Mouse (Mus musculus) intestine, embryonic 14.5 days (tissue): ENCODE measurements around the gene Rasgef1b. TPM values are rescaled to one million over a fixed set of nuclear protein-coding genes. Genes with fewer than 3 reads are reported as not detected.

ENCODE experiments used
- ATAC-seq: fragments of 200-750 bp; cut with Nextera tagmentation; replicated peaks from 2 replicates; pipeline ENCODE4 v1.8.0; 2017; ENCODE audit warnings: low read depth, moderate number of reproducible peaks, moderate TSS enrichment, moderate library complexity; ENCODE audit not compliant: low FRiP score, low TSS enrichment
- DNase-seq: peaks from one replicate; pipeline ENCODE4 v3.0.0-alpha.2; 2018; ENCODE audit warnings: low spot score
- H3K27ac ChIP-seq: fragments of 300-500 bp; sonication (generic); 2 replicates; pipeline ENCODE4 v1.5.1; 2014; ENCODE audit warnings: low read depth, mild to moderate bottlenecking, control low read depth
- H3K27me3 ChIP-seq: fragments of 300-500 bp; sonication (generic); replicated peaks from 2 replicates; pipeline ENCODE4 v1.6.1; 2014; ENCODE audit warnings: low read length, control low read depth; ENCODE audit not compliant: control insufficient read depth, insufficient read depth
- H3K36me3 ChIP-seq: fragments of 300-500 bp; sonication (generic); 2 replicates; pipeline ENCODE4 v1.6.1; 2014; ENCODE audit warnings: low read length, control low read depth; ENCODE audit not compliant: control insufficient read depth, insufficient read depth
- H3K4me1 ChIP-seq: fragments of 300-500 bp; sonication (generic); replicated peaks from 2 replicates; pipeline ENCODE4 v1.6.1; 2014; ENCODE audit warnings: low read length, control low read depth, mixed read lengths; ENCODE audit not compliant: control insufficient read depth, insufficient read depth
- H3K4me2 ChIP-seq: fragments of 300-500 bp; sonication (generic); 2 replicates; pipeline ENCODE4 v1.6.1; 2014; ENCODE audit warnings: low read length
- H3K4me3 ChIP-seq: fragments of 300-500 bp; sonication (generic); 2 replicates; pipeline ENCODE4 v1.5.1; 2014; ENCODE audit warnings: low read depth, low read length, control low read depth, mixed read lengths
- H3K9ac ChIP-seq: fragments of 300-500 bp; sonication (generic); 2 replicates; pipeline ENCODE4 v1.6.1; 2014; ENCODE audit warnings: mild to moderate bottlenecking, low read length
- H3K9me3 ChIP-seq: fragments of 300-500 bp; sonication (generic); 2 replicates; pipeline ENCODE4 v1.6.1; 2016; ENCODE audit warnings: low read length, control low read depth; ENCODE audit not compliant: control insufficient read depth
- WGBS: fragments of 180-500 bp; shearing (Covaris S2); extraction: QIAGEN DNeasy Blood & Tissue Kit; methylation state at CpG from one replicate; pipeline ENCODE4 v1.1.7; 2014; 5-methylcytosine and 5-hydroxymethylcytosine counted together
- polyA plus RNA-seq: library from polyadenylated mRNA; unstranded; fragments of >200 nt; fragmentation: Nextera tagmentation; extraction: Ambion mirVana; gene quantifications from 2 replicates; pipeline ENCODE4 v1.2.1, GENCODE M21; 2014

Gene Rasgef1b
- polyA plus RNA-seq, 1 experiment from 2014 or later, result 13.0 TPM

- no peak overlapping the region for H3K4me2 ChIP-seq
- no peaks in the 10 kb centered on the region for H3K4me1 ChIP-seq
- H3K36me3 ChIP-seq, result no peaks in the 10 kb centered on the region
- no peak overlapping the region for H3K27ac ChIP-seq
- ATAC-seq (no peak), DNase-seq (no peak)
- no peak overlapping the region for H3K9ac ChIP-seq
- no peaks in the 10 kb centered on the region for H3K27me3 ChIP-seq
- H3K9me3 ChIP-seq, result no peaks in the 10 kb centered on the region; the same call in 1 of the 2 replicates
- H3K4me3 ChIP-seq, result no peak overlapping the region
- 85% methylated on average over 6 of the region's 6 CpGs for WGBS
These were observed 269.9 kb downstream of the Rasgef1b start for GRCm38 (mm10) chr5:99459007-99459406.

GRCm38 (mm10) chr5:99457291-99457690 lies 271.6 kb downstream of the Rasgef1b start:
- 93% methylated on average over 3 of the region's 3 CpGs for WGBS
- ATAC-seq, result no peak
- no peak for DNase-seq

DNA sequence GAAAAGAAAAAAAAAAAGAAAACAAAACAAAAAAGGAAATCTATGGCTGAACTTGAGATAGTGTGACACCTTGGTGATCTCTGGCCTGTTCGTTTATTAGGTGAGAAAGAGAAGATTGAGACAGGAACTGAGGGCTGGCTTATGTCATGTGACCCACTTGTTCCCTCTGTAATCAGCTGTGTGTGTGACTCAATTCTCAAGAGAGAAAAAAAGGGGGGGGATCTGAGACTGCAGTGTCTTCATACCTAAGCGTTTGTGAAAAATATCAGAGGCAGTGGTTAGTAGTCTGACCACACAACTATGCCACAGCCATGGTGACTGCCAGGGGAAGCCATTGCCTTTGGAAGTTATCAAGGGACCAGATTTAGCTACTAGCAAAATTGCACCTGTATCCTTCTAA lies 276.9 kb downstream of the Rasgef1b start:
- Histone ChIP-seq H3K4me2 (no peak overlapping the region), H3K9ac (no peak overlapping the region), H3K4me1 (peaks cover 6% of the 10 kb centered on the region), H3K27ac (no peak overlapping the region), H3K9me3 (no peaks in the 10 kb centered on the region; the same call in 1 of the 2 replicates), H3K4me3 (no peak overlapping the region), H3K36me3 (no peaks in the 10 kb centered on the region), H3K27me3 (no peaks in the 10 kb centered on the region)
- no peak for ATAC-seq
- WGBS, result 57% methylated on average over 2 of the region's 2 CpGs
- no peak for DNase-seq

More at GRCm38 (mm10) chr5:99457291-99457690, 271.6 kb downstream of the Rasgef1b start:
- H3K36me3 ChIP-seq, result no peaks in the 10 kb centered on the region
- H3K9ac ChIP-seq, result no peak overlapping the region
- no peak overlapping the region for H3K27ac ChIP-seq
- no peaks in the 10 kb centered on the region; the same call in 1 of the 2 replicates for H3K9me3 ChIP-seq
- H3K4me1 ChIP-seq, result no peaks in the 10 kb centered on the region
- no peak overlapping the region for H3K4me3 ChIP-seq
- H3K4me2 ChIP-seq, result no peak overlapping the region
- no peaks in the 10 kb centered on the region for H3K27me3 ChIP-seq

DNA sequence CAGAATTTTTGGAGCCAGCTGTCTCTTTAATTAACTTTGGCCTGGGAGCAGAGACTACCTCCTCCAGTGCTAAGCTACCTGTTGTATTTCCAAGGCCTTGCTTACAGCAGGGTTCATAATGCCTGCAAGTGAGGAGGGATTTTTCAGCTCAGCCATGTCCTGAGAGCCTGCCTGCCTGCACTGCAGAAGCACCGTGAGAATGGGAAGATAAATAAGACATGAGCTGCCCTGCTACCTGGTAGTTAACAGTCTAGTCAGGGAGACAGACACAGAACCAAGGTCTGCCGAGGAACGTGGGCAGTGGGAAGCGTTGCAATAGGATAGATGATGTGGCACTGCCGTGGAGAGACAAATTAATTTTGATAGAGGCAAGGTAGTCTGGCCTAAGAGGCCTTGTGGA lies 277.4 kb downstream of the Rasgef1b start:
- H3K9me3 ChIP-seq, result no peaks in the 10 kb centered on the region; the same call in 1 of the 2 replicates
- H3K4me2 ChIP-seq, result no peak overlapping the region
- no peak overlapping the region for H3K9ac ChIP-seq
- H3K27ac ChIP-seq, result no peak overlapping the region
- ATAC-seq (no peak), DNase-seq (no peak)
- no peaks in the 10 kb centered on the region for H3K36me3 ChIP-seq
- no peaks in the 10 kb centered on the region for H3K27me3 ChIP-seq
- WGBS, result 44% methylated on average over 5 of the region's 5 CpGs
- H3K4me3 ChIP-seq, result no peak overlapping the region
- peaks cover 6% of the 10 kb centered on the region for H3K4me1 ChIP-seq

DNA sequence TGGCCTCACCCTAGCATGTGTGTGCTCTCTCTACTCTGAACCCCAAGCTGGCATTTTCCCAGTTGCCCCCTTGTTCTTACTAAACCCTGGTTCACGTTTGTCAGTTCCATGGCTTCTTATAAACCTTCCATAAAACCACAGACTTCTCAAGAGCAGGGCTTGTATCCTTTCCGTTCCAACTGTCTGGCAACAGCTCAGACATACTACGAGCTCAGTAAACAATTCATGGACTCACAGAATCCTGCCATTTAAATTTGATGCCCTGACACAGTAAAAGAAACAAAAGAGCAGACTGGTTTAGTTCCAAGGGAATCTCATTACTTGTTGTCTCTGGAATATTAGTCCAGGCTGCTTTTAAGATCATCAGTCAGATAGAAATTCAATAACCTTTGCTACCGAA lies 277.9 kb downstream of the Rasgef1b start:
- Histone ChIP-seq H3K9me3 (no peaks in the 10 kb centered on the region; the same call in 1 of the 2 replicates), H3K36me3 (no peaks in the 10 kb centered on the region), H3K9ac (no peak overlapping the region), H3K27me3 (no peaks in the 10 kb centered on the region), H3K4me2 (no peak overlapping the region), H3K27ac (no peak overlapping the region), H3K4me1 (peaks cover 6% of the 10 kb centered on the region), H3K4me3 (no peak overlapping the region)
- WGBS, result 39% methylated on average over 4 of the region's 4 CpGs
- DNase-seq (no peak), ATAC-seq (no peak)

GRCm38 (mm10) chr5:99450463-99450862 lies 278.4 kb downstream of the Rasgef1b start:
- no peak overlapping the region for H3K4me2 ChIP-seq
- H3K36me3 ChIP-seq, result no peaks in the 10 kb centered on the region
- DNase-seq, result no peak
- no peak overlapping the region for H3K9ac ChIP-seq
- H3K27me3 ChIP-seq, result no peaks in the 10 kb centered on the region
- H3K27ac ChIP-seq, result no peak overlapping the region
- ATAC-seq, result no peak
- H3K9me3 ChIP-seq, result no peaks in the 10 kb centered on the region; the same call in 1 of the 2 replicates
- peaks cover 6% of the 10 kb centered on the region for H3K4me1 ChIP-seq
- no peak overlapping the region for H3K4me3 ChIP-seq
- WGBS, result 60% methylated on average over 3 of the region's 3 CpGs

DNA sequence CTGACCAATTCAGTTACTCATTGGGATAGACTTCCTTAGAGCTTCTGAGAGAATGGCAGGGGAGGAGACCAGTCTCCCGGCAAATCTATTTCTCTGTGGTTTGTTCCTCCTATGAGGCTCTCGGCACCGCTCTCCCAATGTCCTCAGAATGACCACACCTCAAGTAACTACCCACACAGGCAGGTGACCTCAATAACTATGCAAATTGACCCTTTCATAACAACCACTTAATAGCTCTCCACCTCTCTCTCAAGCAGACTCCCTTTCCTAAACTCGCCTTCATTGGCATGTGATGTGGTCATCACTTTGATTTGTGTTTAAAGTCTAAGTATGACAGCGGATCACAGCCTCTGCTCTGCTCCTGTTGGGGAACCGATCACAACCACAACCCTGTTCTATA lies 281.4 kb downstream of the Rasgef1b start:
- H3K27me3 ChIP-seq, result no peaks in the 10 kb centered on the region
- DNase-seq (no peak), ATAC-seq (no peak)
- H3K4me1 ChIP-seq, result peaks cover 6% of the 10 kb centered on the region
- H3K9ac ChIP-seq, result no peak overlapping the region
- 90% methylated on average over 6 of the region's 6 CpGs for WGBS
- no peak overlapping the region for H3K4me2 ChIP-seq
- no peaks in the 10 kb centered on the region for H3K36me3 ChIP-seq
- no peak overlapping the region for H3K27ac ChIP-seq
- no peak overlapping the region for H3K4me3 ChIP-seq
- no peaks in the 10 kb centered on the region for H3K9me3 ChIP-seq

DNA sequence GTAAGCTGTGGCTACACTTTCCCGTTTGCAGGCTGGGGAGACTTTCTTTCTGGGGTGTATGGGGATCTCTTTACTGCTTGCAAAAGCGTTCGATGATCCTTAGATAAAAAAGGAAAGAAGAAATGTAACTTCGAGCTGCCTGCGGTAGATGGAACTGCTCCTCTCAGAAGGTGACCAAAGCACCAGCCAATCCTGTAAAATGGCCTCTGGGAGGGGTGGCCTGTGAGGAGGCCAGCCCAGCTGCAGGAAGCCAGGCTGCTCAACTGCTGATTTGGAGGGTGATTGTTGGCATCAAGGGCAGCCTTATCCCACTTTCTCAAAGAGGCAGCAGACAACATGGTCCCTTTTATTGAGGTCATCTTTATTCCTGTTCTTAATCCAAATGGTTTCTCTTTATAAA lies 283.6 kb downstream of the Rasgef1b start:
- no peak for ATAC-seq
- no peak overlapping the region for H3K4me3 ChIP-seq

DNA sequence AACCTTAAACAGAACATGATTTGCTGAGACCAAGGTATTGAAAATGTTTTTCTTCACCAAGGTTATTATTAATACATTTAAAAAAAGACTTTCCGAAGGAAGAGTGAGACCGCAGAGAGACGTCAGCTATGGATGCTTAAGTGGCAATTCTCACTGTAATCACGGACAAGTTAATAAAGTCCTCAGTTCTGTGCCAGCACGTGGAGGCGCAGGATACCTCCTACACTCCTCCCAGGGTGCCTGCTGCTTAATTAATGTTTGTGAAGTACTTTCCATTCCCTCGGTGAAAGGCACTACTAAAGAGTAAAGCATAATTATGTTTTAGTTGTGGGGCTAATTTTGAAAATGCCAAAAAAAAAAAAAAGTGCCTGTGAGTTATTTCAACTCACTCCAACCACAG lies 284.1 kb downstream of the Rasgef1b start:
- Histone ChIP-seq H3K4me3 (no peak overlapping the region), H3K36me3 (no peaks in the 10 kb centered on the region), H3K27ac (no peak overlapping the region), H3K27me3 (no peaks in the 10 kb centered on the region), H3K4me2 (no peak overlapping the region), H3K4me1 (no peaks in the 10 kb centered on the region), H3K9ac (no peak overlapping the region), H3K9me3 (no peaks in the 10 kb centered on the region)
- no peak for DNase-seq
- WGBS, result 81% methylated on average over 7 of the region's 7 CpGs
- ATAC-seq, result no peak

More for the DNA sequence above, 283.6 kb downstream of the Rasgef1b start:
- Histone ChIP-seq H3K9ac (no peak overlapping the region), H3K27ac (no peak overlapping the region), H3K36me3 (no peaks in the 10 kb centered on the region), H3K4me2 (no peak overlapping the region), H3K4me1 (no peaks in the 10 kb centered on the region), H3K9me3 (no peaks in the 10 kb centered on the region), H3K27me3 (no peaks in the 10 kb centered on the region)
- 77% methylated on average over 5 of the region's 5 CpGs for WGBS
- no peak for DNase-seq
